Mouse (Mus musculus) midbrain, embryonic 11.5 days (tissue): ENCODE measurements around the gene Kcnh4. TPM values are rescaled to one million over a fixed set of nuclear protein-coding genes. Genes with fewer than 3 reads are reported as not detected.

Experiments
- ATAC-seq: fragments of 200-750 bp; cut with Nextera tagmentation; 2 replicates; pipeline ENCODE4 v1.8.0; 2017; ENCODE audit warnings: moderate TSS enrichment, moderate library complexity; ENCODE audit not compliant: low FRiP score
- DNase-seq: peaks from one replicate; pipeline ENCODE4 v3.0.0; 2015; ENCODE audit warnings: low spot score; ENCODE audit errors: missing footprints
- H3K27ac ChIP-seq: fragments of 300-500 bp; sonication (generic); 2 replicates; pipeline ENCODE4 v1.5.1; 2014; ENCODE audit warnings: low read depth, low read length
- H3K27me3 ChIP-seq: fragments of 300-500 bp; sonication (generic); 2 replicates; pipeline ENCODE4 v1.6.1; 2014; ENCODE audit warnings: mild to moderate bottlenecking, low read length, moderate library complexity, mixed read lengths; ENCODE audit not compliant: control insufficient read depth, insufficient read depth
- H3K36me3 ChIP-seq: fragments of 300-500 bp; sonication (generic); 2 replicates; pipeline ENCODE4 v1.6.1; 2014; ENCODE audit warnings: mild to moderate bottlenecking, low read length, moderate library complexity, mixed read lengths; ENCODE audit not compliant: control insufficient read depth, insufficient read depth
- H3K4me1 ChIP-seq: fragments of 300-500 bp; sonication (generic); 2 replicates; pipeline ENCODE4 v1.6.1; 2014; ENCODE audit warnings: low read length; ENCODE audit not compliant: control insufficient read depth, insufficient read depth
- H3K4me2 ChIP-seq: fragments of 300-500 bp; sonication (generic); 2 replicates; pipeline ENCODE4 v1.6.1; 2014; ENCODE audit warnings: mild to moderate bottlenecking, moderate library complexity
- H3K4me3 ChIP-seq: fragments of 300-500 bp; sonication (generic); 2 replicates; pipeline ENCODE4 v1.5.1; 2014; ENCODE audit warnings: low read depth, low read length
- H3K9ac ChIP-seq: fragments of 300-500 bp; sonication (generic); 2 replicates; pipeline ENCODE4 v1.6.1; 2014; ENCODE audit warnings: low read length
- H3K9me3 ChIP-seq: fragments of 300-500 bp; sonication (generic); 2 replicates; pipeline ENCODE4 v1.6.1; 2016; ENCODE audit warnings: low read length; ENCODE audit not compliant: control insufficient read depth
- WGBS: fragments of 180-500 bp; shearing (Covaris S2); extraction: QIAGEN DNeasy Blood & Tissue Kit; methylation state at CpG from one replicate; pipeline ENCODE4 v1.1.7; 2014; 5-methylcytosine and 5-hydroxymethylcytosine counted together
- polyA plus RNA-seq: library from polyadenylated mRNA; unstranded; fragments of >200 nt; fragmentation: Nextera tagmentation; extraction: Ambion mirVana; gene quantifications from 2 replicates; pipeline ENCODE4 v1.2.1, GENCODE M21; 2014

Gene Kcnh4
- polyA plus RNA-seq, 1 experiment from 2014 or later: 2.7 TPM

- DNase-seq (no peak), ATAC-seq (no peak)
- H3K9ac ChIP-seq: no peak overlapping the region
- peaks cover 4% of the 10 kb centered on the region; the same call in 1 of the 2 replicates for H3K4me1 ChIP-seq
- no peaks in the 10 kb centered on the region for H3K9me3 ChIP-seq
- no peak overlapping the region for H3K27ac ChIP-seq
- H3K27me3 ChIP-seq: no peaks in the 10 kb centered on the region
- H3K4me2 ChIP-seq: no peak overlapping the region
- 76% methylated on average over 5 of the region's 5 CpGs for WGBS
- H3K4me3 ChIP-seq: no peak overlapping the region
- peaks cover 15% of the 10 kb centered on the region; the same call in 1 of the 2 replicates for H3K36me3 ChIP-seq
Measured at GRCm38 (mm10) chr11:100720345-100720744, 39.4 kb downstream of the Kcnh4 start.

- no peaks in the 10 kb centered on the region for H3K27me3 ChIP-seq
- DNase-seq (no peak), ATAC-seq (no peak)
- no peak overlapping the region for H3K9ac ChIP-seq
- no peak overlapping the region for H3K4me3 ChIP-seq
- H3K27ac ChIP-seq: no peak overlapping the region
- peaks cover 4% of the 10 kb centered on the region; the same call in 1 of the 2 replicates for H3K4me1 ChIP-seq
- no peak overlapping the region for H3K4me2 ChIP-seq
- 89% methylated on average over 11 of the region's 11 CpGs for WGBS
- H3K9me3 ChIP-seq: no peaks in the 10 kb centered on the region
- H3K36me3 ChIP-seq: peaks cover 15% of the 10 kb centered on the region; the same call in 1 of the 2 replicates
Measured at GRCm38 (mm10) chr11:100719893-100720292, 39.8 kb downstream of the Kcnh4 start.

- peaks cover 15% of the 10 kb centered on the region; the same call in 1 of the 2 replicates for H3K36me3 ChIP-seq
- 90% methylated on average over 3 of the region's 3 CpGs for WGBS
- H3K9me3 ChIP-seq: no peaks in the 10 kb centered on the region
- DNase-seq (no peak), ATAC-seq (no peak)
- H3K4me2 ChIP-seq: no peak overlapping the region
- peaks cover 4% of the 10 kb centered on the region for H3K4me1 ChIP-seq
- no peak overlapping the region for H3K9ac ChIP-seq
- H3K27me3 ChIP-seq: no peaks in the 10 kb centered on the region
- no peak overlapping the region for H3K27ac ChIP-seq
- no peak overlapping the region for H3K4me3 ChIP-seq
Measured at GRCm38 (mm10) chr11:100719312-100719711, 40.4 kb downstream of the Kcnh4 start.

- H3K4me2 ChIP-seq: no peak overlapping the region
- no peak for ATAC-seq
- peaks cover 15% of the 10 kb centered on the region; the same call in 1 of the 2 replicates for H3K36me3 ChIP-seq
- no peak overlapping the region for H3K27ac ChIP-seq
- H3K9me3 ChIP-seq: no peaks in the 10 kb centered on the region
- H3K4me3 ChIP-seq: no peak overlapping the region
- DNase-seq: no peak
- H3K4me1 ChIP-seq: peaks cover 8% of the 10 kb centered on the region
- no peaks in the 10 kb centered on the region for H3K27me3 ChIP-seq
- no peak overlapping the region for H3K9ac ChIP-seq
- 97% methylated on average over 4 of the region's 4 CpGs for WGBS
Measured at GRCm38 (mm10) chr11:100718866-100719265, 40.9 kb downstream of the Kcnh4 start.

- Histone ChIP-seq H3K9ac (no peak overlapping the region), H3K9me3 (no peaks in the 10 kb centered on the region), H3K27ac (no peak overlapping the region), H3K4me3 (no peak overlapping the region), H3K36me3 (peaks cover 15% of the 10 kb centered on the region; the same call in 1 of the 2 replicates), H3K4me2 (no peak overlapping the region), H3K27me3 (no peaks in the 10 kb centered on the region), H3K4me1 (peaks cover 12% of the 10 kb centered on the region)
- 93% methylated on average over 7 of the region's 7 CpGs for WGBS
- ATAC-seq (no peak), DNase-seq (no peak)
Measured at GRCm38 (mm10) chr11:100718462-100718861, 41.3 kb downstream of the Kcnh4 start.

GRCm38 (mm10) chr11:100716649-100717048 lies 43.1 kb downstream of the Kcnh4 start:
- DNase-seq: no peak
- peaks cover 15% of the 10 kb centered on the region; the same call in 1 of the 2 replicates for H3K36me3 ChIP-seq

GRCm38 (mm10) chr11:100714948-100715347 lies 44.8 kb downstream of the Kcnh4 start:
- H3K27ac ChIP-seq: no peak overlapping the region
- no peak overlapping the region for H3K9ac ChIP-seq
- H3K4me2 ChIP-seq: no peak overlapping the region
- no peaks in the 10 kb centered on the region for H3K27me3 ChIP-seq
- DNase-seq: no peak
- 79% methylated on average over 6 of the region's 6 CpGs for WGBS
- ATAC-seq: no peak
- H3K36me3 ChIP-seq: peaks cover 15% of the 10 kb centered on the region; the same call in 1 of the 2 replicates
- no peaks in the 10 kb centered on the region for H3K9me3 ChIP-seq
- H3K4me3 ChIP-seq: no peak overlapping the region
- peaks cover 17% of the 10 kb centered on the region for H3K4me1 ChIP-seq

More at GRCm38 (mm10) chr11:100716649-100717048, 43.1 kb downstream of the Kcnh4 start:
- 92% methylated on average over 3 of the region's 3 CpGs for WGBS
- Histone ChIP-seq H3K27ac (no peak overlapping the region), H3K4me2 (no peak overlapping the region), H3K27me3 (no peaks in the 10 kb centered on the region), H3K4me3 (no peak overlapping the region), H3K4me1 (peaks cover 16% of the 10 kb centered on the region), H3K9ac (no peak overlapping the region), H3K9me3 (no peaks in the 10 kb centered on the region)
- ATAC-seq: no peak

GRCm38 (mm10) chr11:100714534-100714915 lies 45.2 kb downstream of the Kcnh4 start:
- ATAC-seq: no peak

GRCm38 (mm10) chr11:100713735-100714533 lies 45.8 kb downstream of the Kcnh4 start, which contains the start of gene Hspb9:
TSS of gene Hspb9 (plus strand) at chr11:100713850.
- no peaks in the 10 kb centered on the region for H3K27me3 ChIP-seq
- H3K4me1 ChIP-seq: peaks cover 17% of the 10 kb centered on the region
- H3K4me2 ChIP-seq: peak within 1 kb of the TSS; percentile 33
- H3K9me3 ChIP-seq: no peaks in the 10 kb centered on the region
- no peak within 1 kb of the TSS for H3K4me3 ChIP-seq
- H3K27ac ChIP-seq: peak within 1 kb of the TSS; percentile 7; the same call in 1 of the 2 replicates
- WGBS: 3% methylated on average over 38 of the region's 38 CpGs
- DNase-seq (peak; percentile 92), ATAC-seq (no peak)
- peak within 1 kb of the TSS; percentile 32; the same call in 1 of the 2 replicates for H3K9ac ChIP-seq
- peaks cover 13% of the 10 kb centered on the region for H3K36me3 ChIP-seq

More at GRCm38 (mm10) chr11:100714534-100714915, 45.2 kb downstream of the Kcnh4 start:
- H3K27me3 ChIP-seq: no peaks in the 10 kb centered on the region
- 50% methylated on average over 6 of the region's 6 CpGs for WGBS
- peak; percentile 95 for DNase-seq
- no peaks in the 10 kb centered on the region for H3K9me3 ChIP-seq
- H3K36me3 ChIP-seq: peaks cover 15% of the 10 kb centered on the region
- H3K4me2 ChIP-seq: no peak overlapping the region; the same call in 1 of the 2 replicates
- peaks cover 17% of the 10 kb centered on the region for H3K4me1 ChIP-seq
- H3K4me3 ChIP-seq: no peak overlapping the region
- no peak overlapping the region for H3K9ac ChIP-seq
- no peak overlapping the region for H3K27ac ChIP-seq
